Mouse (Mus musculus) erythroblast, adult 5-6 weeks (primary cell): ENCODE measurements around the gene Umad1. TPM values are rescaled to one million over a fixed set of nuclear protein-coding genes. Genes with fewer than 3 reads are reported as not detected.
A peak's percentile ranks its signal among the peaks of the same experiment; 100 is the strongest.
"Not testable (repeated sequence)": the region's sequence is repeated elsewhere in the genome, so short reads cannot be mapped to it uniquely, and the experiment has no call there.

Experiments
- ATAC-seq: replicated peaks from 2 replicates; pipeline ENCODE4 v1.8.0; 2016; ENCODE audit warnings: moderate number of reproducible peaks, mild to moderate bottlenecking, moderate TSS enrichment, inconsistent platforms; ENCODE audit not compliant: poor library complexity, low FRiP score, severe bottlenecking
- total RNA-seq, 2 experiments: library from RNA; stranded (forward) in 1 of 2; stranded (reverse) in 1 of 2; fragments of 150-400 nt in 1 of 2; fragments of 200-764, 138-1000 nt in 1 of 2; gene quantifications; 2 replicates each; pipeline versions ENCODE4 v1.2.3 to v1.2.4; 2015 to 2017; ENCODE audit warnings: low replicate concordance in 2 of 2

Gene Umad1
- total RNA-seq, 2 experiments from 2014 or later: 1.8 to 6.5 TPM

- ATAC-seq: no peak
Measured at GRCm38 (mm10) chr6:8307878-8308775, 49.0 kb downstream of the Umad1 start.

GRCm38 (mm10) chr6:8312554-8312953 lies 53.5 kb downstream of the Umad1 start:
- no peak for ATAC-seq

GRCm38 (mm10) chr6:8316201-8316600 lies 57.1 kb downstream of the Umad1 start:
- ATAC-seq: no peak

- no peak for ATAC-seq
Measured at GRCm38 (mm10) chr6:8319591-8319990, 60.5 kb downstream of the Umad1 start.

GRCm38 (mm10) chr6:8331496-8331895 lies 72.4 kb downstream of the Umad1 start:
- ATAC-seq: not testable (repeated sequence)

GRCm38 (mm10) chr6:8333380-8333779 lies 74.3 kb downstream of the Umad1 start:
- ATAC-seq: no peak

GRCm38 (mm10) chr6:8336487-8337390 lies 77.7 kb downstream of the Umad1 start:
- no peak for ATAC-seq

GRCm38 (mm10) chr6:8339453-8339852 lies 80.4 kb downstream of the Umad1 start:
- ATAC-seq: no peak

GRCm38 (mm10) chr6:8343271-8343670 lies 84.2 kb downstream of the Umad1 start:
- peak; percentile 42 for ATAC-seq

- ATAC-seq: peak; percentile 93
Measured at GRCm38 (mm10) chr6:8345219-8345856, 86.2 kb downstream of the Umad1 start.

- no peak for ATAC-seq
Measured at GRCm38 (mm10) chr6:8347154-8347553, 88.1 kb downstream of the Umad1 start.

GRCm38 (mm10) chr6:8348344-8348743 lies 89.3 kb downstream of the Umad1 start:
- ATAC-seq: no peak

- ATAC-seq: peak; percentile 86
Measured at GRCm38 (mm10) chr6:8349060-8349670, 90.1 kb downstream of the Umad1 start.

- no peak for ATAC-seq
Measured at GRCm38 (mm10) chr6:8351507-8351906, 92.4 kb downstream of the Umad1 start.

GRCm38 (mm10) chr6:8352533-8353168 lies 93.6 kb downstream of the Umad1 start:
- no peak for ATAC-seq

GRCm38 (mm10) chr6:8353461-8353860 lies 94.4 kb downstream of the Umad1 start:
- no peak for ATAC-seq

GRCm38 (mm10) chr6:8354846-8355245 lies 95.8 kb downstream of the Umad1 start:
- no peak for ATAC-seq

GRCm38 (mm10) chr6:8358232-8358631 lies 99.1 kb downstream of the Umad1 start:
- no peak for ATAC-seq

- ATAC-seq: no peak
Measured at GRCm38 (mm10) chr6:8358782-8359181, 99.7 kb downstream of the Umad1 start.
